ENCODE assay signal across 31 mouse cellular contexts in the genomic region with DNA sequence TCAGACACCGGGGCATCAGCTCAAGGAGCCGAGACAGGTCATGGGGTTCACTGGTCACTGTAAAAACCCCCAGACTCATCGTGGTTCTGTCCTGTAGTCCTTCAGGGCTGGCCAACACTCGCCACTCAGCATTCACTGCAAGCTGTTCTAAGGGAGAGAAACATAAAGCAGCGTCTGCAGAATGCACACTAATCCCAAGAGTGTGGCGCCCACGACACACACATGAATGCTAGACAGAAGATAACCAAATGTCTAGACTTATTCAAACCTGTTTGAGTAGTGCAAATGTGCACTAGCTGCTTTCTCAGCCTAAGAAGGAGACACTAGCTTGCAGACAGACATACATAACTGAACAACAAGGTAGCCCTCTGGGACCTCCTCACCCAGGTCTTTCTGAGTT.
DNase-seq lines count a peak whose midpoint lies in the region; ATAC-seq lines count a peak whose summit lies in the region.
"Had no signal": no experiment of that assay in that cellular context is flagged by ENCODE, and none has a peak within 500 bp of the region (broad histone marks: within the 10 kb centered on the region; RNA-seq: fewer than 3 reads in every experiment).

No protein-coding gene starts in this region.

- H3K27ac ChIP-seq in heart, embryonic 11.5 days (ENCODE audit: low read depth, low read length) = peak overlapping the region; percentile 81
- peak overlapping the region; percentile 44 for H3K27ac ChIP-seq in heart, embryonic 16.5 days (ENCODE audit: low read length)
- no peak overlapping the region for H3K27ac ChIP-seq in midbrain, embryonic 11.5 days (ENCODE audit: low read depth, low read length)
- no peak overlapping the region for H3K27ac ChIP-seq in midbrain, embryonic 14.5 days (replicated peaks; ENCODE audit: low read depth, low read length)
- H3K27ac ChIP-seq: gastrocnemius, adult 2 months; heart, adult 2 months; kidney, embryonic 15.5 days; limb, embryonic 10.5 days; limb, embryonic 15.5 days; liver, embryonic 13.5 days; midbrain, embryonic 13.5 days had no signal

- intact Hi-C loops in heart, postnatal 14 days (cut with DNase I) = no loop called here

- WGBS in heart, embryonic 11.5 days (ENCODE audit: insufficient replicate concordance) = 39% methylated on average over 7 of the region's 7 CpGs
- WGBS in heart, embryonic 16.5 days = 35% methylated on average over 7 of the region's 7 CpGs
- WGBS in midbrain, embryonic 11.5 days = 74% methylated on average over 7 of the region's 7 CpGs
- 65% methylated on average over 7 of the region's 7 CpGs for WGBS in midbrain, embryonic 14.5 days

- H3K9ac ChIP-seq in heart, embryonic 11.5 days (ENCODE audit: low read depth, low read length) = peak overlapping the region; percentile 39; the same call in 1 of the 2 replicates
- H3K9ac ChIP-seq in heart, embryonic 16.5 days (ENCODE audit: low read length) = no peak overlapping the region
- no peak overlapping the region for H3K9ac ChIP-seq in midbrain, embryonic 11.5 days (ENCODE audit: low read length)
- no peak overlapping the region for H3K9ac ChIP-seq in midbrain, embryonic 14.5 days (replicated peaks; ENCODE audit: low read length)
- H3K9ac ChIP-seq: kidney, embryonic 15.5 days; limb, embryonic 15.5 days; liver, embryonic 13.5 days; midbrain, embryonic 13.5 days had no signal

- DNase-seq in heart, adult 9 months (ENCODE audit: low spot score in 2 of 2) = no peak
- DNase-seq in heart, postnatal 14 days = no peak
- peak; percentile 71 for DNase-seq in midbrain, embryonic 11.5 days (ENCODE audit: low spot score, missing footprints)
- DNase-seq in midbrain, embryonic 14.5 days = no peak
- DNase-seq: adrenal gland, postnatal 10 days; cerebellum, adult 11 months; cerebellum, adult 9-10 months; cerebellum, postnatal 36 days; gastrocnemius, adult 2 months; gastrocnemius, postnatal 36 days; heart, adult 2 months; kidney, adult 18-20 months; kidney, postnatal 25 days; liver, embryonic 13.5 days; lung, adult 18-20 months; lung, postnatal 4 days; retina, postnatal 1 day; thymus, adult 2 months; thymus, postnatal 36 days had no signal

- H3K27me3 ChIP-seq in heart, embryonic 11.5 days (ENCODE audit: control insufficient read depth, insufficient read depth, low read length) = no peaks in the 10 kb centered on the region
- H3K27me3 ChIP-seq in heart, embryonic 16.5 days (ENCODE audit: control insufficient read depth, insufficient read depth, low read length) = no peaks in the 10 kb centered on the region
- no peaks in the 10 kb centered on the region for H3K27me3 ChIP-seq in midbrain, embryonic 11.5 days (ENCODE audit: control insufficient read depth, insufficient read depth, low read length)
- no peaks in the 10 kb centered on the region for H3K27me3 ChIP-seq in midbrain, embryonic 14.5 days (ENCODE audit: control insufficient read depth, insufficient read depth, low read length)
- H3K27me3 ChIP-seq: kidney, embryonic 15.5 days; limb, embryonic 15.5 days; liver, embryonic 13.5 days; megakaryocyte, embryonic 14.5 days; midbrain, embryonic 13.5 days; Patski had no signal

- ATAC-seq in heart, embryonic 11.5 days (replicated peaks; ENCODE audit: insufficient number of reproducible peaks, low FRiP score, low TSS enrichment) = no peak
- no peak for ATAC-seq in heart, embryonic 16.5 days (replicated peaks; ENCODE audit: extremely low read depth, insufficient read depth, low FRiP score)
- ATAC-seq in midbrain, embryonic 11.5 days (ENCODE audit: low FRiP score) = no peak
- no peak for ATAC-seq in midbrain, embryonic 14.5 days (ENCODE audit: low FRiP score, low TSS enrichment)
- no peak for ATAC-seq in erythroid progenitor cell, adult 5-6 weeks (replicated peaks; ENCODE audit: low FRiP score, poor library complexity, severe bottlenecking)
- ATAC-seq: forebrain, embryonic 14.5 days; hindbrain, embryonic 16.5 days; lung, postnatal 0 days; midbrain, embryonic 13.5 days; Patski had no signal

- H3K4me2 ChIP-seq in heart, embryonic 11.5 days = peak overlapping the region; percentile 48
- peak overlapping the region; percentile 19; the same call in 1 of the 2 replicates for H3K4me2 ChIP-seq in heart, embryonic 16.5 days (ENCODE audit: low read depth, low read length)
- no peak overlapping the region for H3K4me2 ChIP-seq in midbrain, embryonic 11.5 days
- H3K4me2 ChIP-seq in midbrain, embryonic 14.5 days (ENCODE audit: low read length) = no peak overlapping the region
- H3K4me2 ChIP-seq: kidney, embryonic 15.5 days; limb, embryonic 15.5 days; liver, embryonic 13.5 days; midbrain, embryonic 13.5 days had no signal

- peaks cover 36% of the 10 kb centered on the region for H3K4me1 ChIP-seq in heart, embryonic 11.5 days (ENCODE audit: control insufficient read depth, insufficient read depth, low read length)
- H3K4me1 ChIP-seq in heart, embryonic 16.5 days (ENCODE audit: control insufficient read depth, insufficient read depth, low read length) = peaks cover 28% of the 10 kb centered on the region
- H3K4me1 ChIP-seq in midbrain, embryonic 11.5 days (ENCODE audit: control insufficient read depth, insufficient read depth, low read length) = no peaks in the 10 kb centered on the region
- H3K4me1 ChIP-seq in midbrain, embryonic 14.5 days (ENCODE audit: control insufficient read depth, insufficient read depth, low read length) = peaks cover 7% of the 10 kb centered on the region; the same call in 1 of the 2 replicates
- H3K4me1 ChIP-seq: limb, embryonic 10.5 days had no signal

- H3K36me3 ChIP-seq in heart, embryonic 11.5 days (ENCODE audit: control insufficient read depth, insufficient read depth, low read length) = no peaks in the 10 kb centered on the region; the same call in 1 of the 2 replicates
- peaks cover 2% of the 10 kb centered on the region; the same call in 1 of the 2 replicates for H3K36me3 ChIP-seq in heart, embryonic 16.5 days (ENCODE audit: control insufficient read depth, insufficient read depth)
- no peaks in the 10 kb centered on the region for H3K36me3 ChIP-seq in midbrain, embryonic 11.5 days (ENCODE audit: control insufficient read depth, insufficient read depth, low read length)
- H3K36me3 ChIP-seq in midbrain, embryonic 14.5 days (ENCODE audit: control insufficient read depth, insufficient read depth, low read length) = no peaks in the 10 kb centered on the region
- H3K36me3 ChIP-seq: limb, embryonic 10.5 days; limb, embryonic 15.5 days; liver, embryonic 13.5 days; midbrain, embryonic 13.5 days had no signal

- no peaks in the 10 kb centered on the region for H3K9me3 ChIP-seq in heart, embryonic 11.5 days (replicated peaks; ENCODE audit: control insufficient read depth, low read length)
- H3K9me3 ChIP-seq in heart, embryonic 16.5 days (replicated peaks; ENCODE audit: control insufficient read depth, low read length) = no peaks in the 10 kb centered on the region
- no peaks in the 10 kb centered on the region for H3K9me3 ChIP-seq in midbrain, embryonic 11.5 days (ENCODE audit: control insufficient read depth, low read length)
- no peaks in the 10 kb centered on the region for H3K9me3 ChIP-seq in midbrain, embryonic 14.5 days (ENCODE audit: control insufficient read depth, low read length)
- H3K9me3 ChIP-seq: kidney, embryonic 15.5 days; limb, embryonic 10.5 days; limb, embryonic 15.5 days; liver, embryonic 13.5 days; megakaryocyte, embryonic 14.5 days; midbrain, embryonic 13.5 days had no signal

- no peak overlapping the region for H3K4me3 ChIP-seq in heart, embryonic 11.5 days (ENCODE audit: low read depth, low read length)
- H3K4me3 ChIP-seq in heart, embryonic 16.5 days (ENCODE audit: low read length) = no peak overlapping the region
- H3K4me3 ChIP-seq in midbrain, embryonic 11.5 days (ENCODE audit: low read depth, low read length) = no peak overlapping the region
- H3K4me3 ChIP-seq in midbrain, embryonic 14.5 days (replicated peaks; ENCODE audit: low read depth, low read length) = no peak overlapping the region
- H3K4me3 ChIP-seq: gastrocnemius, adult 2 months; heart, adult 2 months; kidney, embryonic 15.5 days; limb, embryonic 10.5 days; limb, embryonic 15.5 days; liver, embryonic 13.5 days; megakaryocyte, embryonic 14.5 days; midbrain, embryonic 13.5 days had no signal

Comparison
In these comparisons a context has a peak if more than half of its experiments do, and no peak if none do; other contexts are left out.
1. H3K27ac ChIP-seq: peak in heart, embryonic 11.5 days (single experiment) and heart, embryonic 16.5 days (single experiment); none in midbrain, embryonic 11.5 days (single experiment) and midbrain, embryonic 14.5 days (single experiment).
2. H3K4me2 ChIP-seq: peak in heart, embryonic 11.5 days (single experiment) and heart, embryonic 16.5 days (single experiment); none in midbrain, embryonic 11.5 days (single experiment) and midbrain, embryonic 14.5 days (single experiment).